Mouse (Mus musculus) lung, postnatal 0 days (tissue): ENCODE results near the gene H2afx.

ENCODE experiments used
- CTCF ChIP-seq: IDR thresholded peaks from 2 replicates; pipeline ENCODE4 v1.5.1; 2016; ENCODE audit warnings: antibody characterized with exemption, mild to moderate bottlenecking
- EP300 ChIP-seq: IDR thresholded peaks from 2 replicates; pipeline ENCODE4 v1.6.1; 2016; ENCODE audit warnings: antibody characterized with exemption, mild to moderate bottlenecking, control low read depth

GRCm38 (mm10) chr9:44373386-44373785 lies 38.9 kb downstream of the H2afx start:
- TF ChIP-seq CTCF (no peak), EP300 (no peak)
